Mouse (Mus musculus) left cerebral cortex, postnatal 14 days (tissue): ENCODE data around the gene Tcp11l1. TPM values are rescaled to one million over a fixed set of nuclear protein-coding genes. Genes with fewer than 3 reads are reported as not detected.

Experiments
- DNase-seq, 2 experiments: peaks; one replicate each; pipeline ENCODE4 v3.0.0; 2021 to 2022; ENCODE audit warnings: low spot score in 2 of 2, mixed read lengths in 1 of 2
- intact Hi-C: fragments of 180-260 bp; cut with DNase I; formaldehyde crosslinking; loops from one replicate; pipeline ENCODE4 v1.15.1; 2025
- total RNA-seq, 2 experiments: library from RNA; stranded (reverse); gene quantifications; 2 replicates each; pipeline ENCODE4 v1.2.3; 2021

Tcp11l1 gene
- total RNA-seq, 2 experiments from 2014 or later: 47.1 to 47.9 TPM

GRCm38 (mm10) chr2:104663372-104664100, 48.4 kb downstream of the Tcp11l1 start:
- DNase-seq: no peak
- intact Hi-C loops: no loop called here

DNA sequence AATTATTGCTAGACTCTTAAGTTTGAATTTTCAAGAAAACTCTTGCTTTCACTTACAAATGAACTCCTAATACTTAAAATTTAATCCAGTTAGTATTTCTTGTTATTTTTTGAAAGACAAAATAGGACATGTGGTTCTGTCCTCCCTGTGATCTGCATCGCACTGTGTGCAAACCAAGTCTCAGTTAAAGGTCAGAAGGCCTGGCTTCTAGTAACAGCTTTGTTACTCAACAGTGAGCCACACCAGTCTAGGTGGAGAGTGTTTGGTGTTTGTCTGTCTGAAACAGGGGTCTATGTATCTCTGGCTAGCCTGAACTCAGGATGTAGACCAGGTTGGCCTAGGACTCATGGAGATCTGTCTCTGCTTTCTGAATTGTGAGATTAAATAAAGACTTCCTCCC, 53.3 kb downstream of the Tcp11l1 start:
- intact Hi-C loops: no loop called here
- no peak for DNase-seq

GRCm38 (mm10) chr2:104615985-104616711, 95.8 kb downstream of the Tcp11l1 start:
- DNase-seq: no peak
- intact Hi-C loops: no loop called here

- intact Hi-C loops: no loop called here
- DNase-seq: no peak
These were observed 97.2 kb downstream of the Tcp11l1 start for GRCm38 (mm10) chr2:104614786-104615185.

Other genes with a start within 250 kb of the Tcp11l1 start
- 10 to 100 TPM; 65.4 to 68.8 TPM for gene Hipk3, start 217.7 kb downstream of the Tcp11l1 start, total RNA-seq
- 10 to 100 TPM; 40.1 to 44.0 TPM for gene Cstf3, start 121.6 kb downstream of the Tcp11l1 start, total RNA-seq
- not detected for gene Pin1rt1, start 4.2 kb upstream of the Tcp11l1 start, total RNA-seq
- gene Depdc7, start 30.7 kb upstream of the Tcp11l1 start, total RNA-seq: 1 to 10 TPM; 1.0 to 1.7 TPM
- 1 to 10 TPM; 8.8 to 9.4 TPM for gene Qser1, start 104.6 kb upstream of the Tcp11l1 start, total RNA-seq
- under 1 TPM; 0.49 to 0.51 TPM for gene Prrg4, start 137.7 kb upstream of the Tcp11l1 start, total RNA-seq
- not detected for gene Ccdc73, start 155.6 kb upstream of the Tcp11l1 start, total RNA-seq